Mouse (Mus musculus): Measurements from ENCODE around the gene Rara.

Rara gene

GRCm38 (mm10) chr11:98998776-98999175 is 71.2 kb downstream of the Rara start:
- DNase-seq (ENCODE audit: low spot score), result no peak

DNA sequence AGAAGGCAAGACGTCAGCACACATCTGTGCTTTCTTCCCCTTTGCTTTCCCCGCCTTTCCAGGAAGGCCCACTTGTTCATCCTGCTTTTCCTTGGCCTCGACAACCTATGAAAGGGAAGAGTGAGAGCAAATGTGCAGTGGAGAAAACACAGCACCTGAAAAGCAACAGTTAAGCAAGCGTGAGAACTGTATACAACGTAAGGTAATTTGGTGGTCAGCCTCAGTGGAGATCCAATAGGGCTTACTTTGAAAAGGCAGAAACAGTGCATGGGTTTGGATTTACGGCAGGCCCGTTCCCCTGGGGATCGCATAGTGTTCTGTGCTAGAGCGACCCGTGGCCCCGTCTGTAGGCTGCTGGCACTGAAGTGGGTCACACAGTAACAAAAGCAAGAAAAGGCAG is 71.6 kb downstream of the Rara start:
- no peak for DNase-seq (ENCODE audit: low spot score)

- no peak for DNase-seq (ENCODE audit: low spot score)
Measured at GRCm38 (mm10) chr11:99006788-99007187, 79.2 kb downstream of the Rara start.

DNA sequence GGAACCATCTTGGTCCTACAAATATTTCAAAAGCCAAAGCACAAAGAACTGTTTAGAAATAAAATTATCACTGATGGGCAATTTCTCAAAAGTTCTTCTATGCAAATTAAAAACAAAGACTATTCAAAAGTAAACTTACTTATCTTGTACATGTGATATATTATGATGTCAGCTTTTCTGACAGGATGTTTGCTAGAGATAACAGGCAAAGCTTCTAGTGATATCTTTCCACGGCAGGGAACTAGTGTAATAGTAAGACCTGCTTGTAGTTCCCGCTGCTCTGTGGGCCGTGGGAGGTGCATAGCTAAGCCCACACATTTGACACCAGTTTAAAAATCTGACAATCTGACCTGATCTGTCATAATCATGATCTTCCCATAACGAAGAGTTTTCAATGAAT is 82.5 kb downstream of the Rara start:
- DNase-seq (ENCODE audit: low spot score), result no peak

DNA sequence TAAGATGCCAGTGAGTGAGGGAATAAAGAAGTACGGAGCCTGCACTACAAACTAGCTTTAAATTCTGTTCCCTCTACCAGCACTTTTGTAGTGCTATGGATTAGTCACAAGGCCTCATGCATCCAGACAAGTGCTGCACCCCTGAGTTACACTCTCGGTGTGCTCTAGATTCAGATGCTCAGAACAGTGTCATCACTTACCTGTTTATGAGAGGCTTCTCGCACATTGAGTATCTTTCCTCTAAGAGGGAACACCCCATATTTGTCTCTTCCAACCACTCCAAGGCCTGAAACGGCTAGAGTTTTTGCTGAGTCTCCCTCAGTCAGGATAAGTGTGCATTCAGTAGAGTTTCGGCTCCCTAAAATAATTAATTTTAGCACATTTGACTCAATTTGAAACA is 83.1 kb downstream of the Rara start:
- DNase-seq (ENCODE audit: low spot score), result no peak

DNA sequence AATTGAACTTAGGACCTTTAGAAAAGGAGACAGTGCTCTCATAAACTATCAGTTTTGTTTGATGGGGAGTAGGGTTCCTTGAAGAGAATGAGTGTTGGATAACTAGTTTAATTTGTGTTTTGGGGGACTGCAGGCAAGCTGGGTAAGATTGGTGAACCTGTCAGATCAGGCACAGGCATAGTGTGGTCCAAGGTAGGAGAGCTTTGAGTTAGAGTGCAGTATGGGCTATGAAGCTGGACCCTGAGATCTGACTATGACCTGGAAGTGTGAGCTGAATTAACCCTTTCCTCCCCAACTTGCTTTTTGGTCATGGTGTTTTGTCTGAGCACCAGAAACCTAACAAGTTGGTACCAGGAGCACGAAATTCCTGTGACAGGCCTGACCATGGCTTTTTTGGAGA is 86.2 kb downstream of the Rara start:
- no peak for DNase-seq (ENCODE audit: low spot score)

DNA sequence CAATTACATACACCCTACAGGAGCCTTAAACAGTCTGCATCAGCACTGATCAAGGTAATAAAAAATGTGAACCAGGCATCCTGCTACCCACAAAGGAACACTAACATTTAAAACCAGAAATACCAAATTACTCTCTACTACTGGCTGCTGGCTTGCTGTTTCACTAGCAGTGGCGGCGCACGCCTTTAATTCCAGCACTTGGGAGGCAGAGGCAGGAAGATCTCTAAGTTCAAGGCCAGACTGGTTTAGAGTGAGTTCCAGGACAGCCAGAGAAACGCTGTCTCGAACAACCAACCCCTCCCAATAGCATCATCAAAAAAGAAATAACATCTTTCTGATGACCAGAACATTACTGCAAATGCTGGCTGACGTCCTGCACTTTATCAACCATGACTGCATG is 92.2 kb downstream of the Rara start:
- no peak for DNase-seq (ENCODE audit: low spot score)

GRCm38 (mm10) chr11:99022384-99022933 is 94.8 kb downstream of the Rara start:
- DNase-seq (ENCODE audit: low spot score), result no peak

GRCm38 (mm10) chr11:99023094-99023493 is 95.5 kb downstream of the Rara start:
- DNase-seq (ENCODE audit: low spot score), result no peak

GRCm38 (mm10) chr11:99023500-99024467 is 96.2 kb downstream of the Rara start, which contains the start of gene Top2a:
Gene Top2a (minus strand): TSS chr11:99024189.
- peak; percentile 100 for DNase-seq (ENCODE audit: low spot score)

All from retina, embryonic 14.5 days (tissue).